Mouse (Mus musculus) lung, embryonic 15.5 days (tissue): Measurements from ENCODE around the gene Spata20. TPM values are rescaled to one million over a fixed set of nuclear protein-coding genes. Genes with fewer than 3 reads are reported as not detected.

ENCODE experiments used
- ATAC-seq: fragments of 200-750 bp; cut with Nextera tagmentation; 2 replicates; pipeline ENCODE4 v1.8.0; 2017; ENCODE audit warnings: moderate number of reproducible peaks, borderline replicate concordance; ENCODE audit not compliant: low FRiP score, low TSS enrichment; ENCODE audit errors: extremely low read depth
- H3K27ac ChIP-seq: fragments of 300-500 bp; sonication (generic); 2 replicates; pipeline ENCODE4 v1.5.1; 2015; ENCODE audit warnings: moderate library complexity, mild to moderate bottlenecking, inconsistent platforms
- H3K27me3 ChIP-seq: fragments of 300-500 bp; sonication (generic); 2 replicates; pipeline ENCODE4 v1.6.1; 2015; ENCODE audit warnings: inconsistent platforms
- H3K36me3 ChIP-seq: fragments of 300-500 bp; sonication (generic); 2 replicates; pipeline ENCODE4 v1.6.1; 2015; ENCODE audit warnings: inconsistent platforms
- H3K4me1 ChIP-seq: fragments of 300-500 bp; sonication (generic); 2 replicates; pipeline ENCODE4 v1.6.1; 2015; ENCODE audit warnings: inconsistent platforms
- H3K4me2 ChIP-seq: fragments of 300-500 bp; sonication (generic); 2 replicates; pipeline ENCODE4 v1.6.1; 2015; ENCODE audit warnings: inconsistent platforms, mild to moderate bottlenecking, moderate library complexity
- H3K4me3 ChIP-seq: fragments of 300-500 bp; sonication (generic); 2 replicates; pipeline ENCODE4 v1.5.1; 2015; ENCODE audit warnings: mild to moderate bottlenecking, inconsistent platforms
- H3K9ac ChIP-seq: fragments of 300-500 bp; sonication (generic); 2 replicates; pipeline ENCODE4 v1.6.1; 2015; ENCODE audit warnings: inconsistent platforms
- H3K9me3 ChIP-seq: fragments of 300-500 bp; sonication (generic); 2 replicates; pipeline ENCODE4 v1.6.1; 2016; ENCODE audit warnings: inconsistent platforms
- WGBS: fragments of 180-500 bp; shearing (Covaris S2); methylation state at CpG from one replicate; pipeline ENCODE4 v1.1.7; 2015; 5-methylcytosine and 5-hydroxymethylcytosine counted together
- polyA plus RNA-seq: library from polyadenylated mRNA; unstranded; fragments of >200 nt; fragmentation: Nextera tagmentation; extraction: Ambion mirVana; gene quantifications from 2 replicates; pipeline ENCODE4 v1.2.1, GENCODE M21; 2015

Spata20 gene
- polyA plus RNA-seq, 1 experiment from 2014 or later: 0.31 TPM

DNA sequence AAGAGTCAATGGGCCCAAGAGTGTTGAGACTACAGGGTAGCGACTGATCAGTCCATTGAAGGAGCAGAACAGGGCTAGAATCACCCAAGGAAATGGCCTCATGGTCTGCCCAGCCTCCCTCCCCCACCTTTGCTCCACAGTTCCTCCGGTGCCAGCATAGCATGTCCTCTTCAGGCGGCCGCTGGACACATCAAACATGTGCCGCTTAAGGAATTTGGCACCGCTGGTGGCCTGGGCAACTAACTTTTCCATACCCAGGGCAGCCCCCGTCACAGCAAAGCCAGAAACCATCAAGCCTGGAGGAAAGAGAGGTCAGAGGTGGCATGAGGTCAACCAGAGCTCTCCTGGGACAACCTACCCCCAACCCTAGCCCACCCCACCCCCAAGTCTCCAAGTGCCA, 4.0 kb downstream of the Spata20 start:
- Histone ChIP-seq H3K27me3 (peaks cover 19% of the 10 kb centered on the region), H3K36me3 (no peaks in the 10 kb centered on the region), H3K9me3 (no peaks in the 10 kb centered on the region), H3K4me2 (no peak overlapping the region), H3K4me1 (peaks cover 4% of the 10 kb centered on the region), H3K4me3 (no peak overlapping the region), H3K27ac (no peak overlapping the region), H3K9ac (no peak overlapping the region)
- ATAC-seq: no peak
- WGBS: 86% methylated on average over 7 of the region's 7 CpGs

DNA sequence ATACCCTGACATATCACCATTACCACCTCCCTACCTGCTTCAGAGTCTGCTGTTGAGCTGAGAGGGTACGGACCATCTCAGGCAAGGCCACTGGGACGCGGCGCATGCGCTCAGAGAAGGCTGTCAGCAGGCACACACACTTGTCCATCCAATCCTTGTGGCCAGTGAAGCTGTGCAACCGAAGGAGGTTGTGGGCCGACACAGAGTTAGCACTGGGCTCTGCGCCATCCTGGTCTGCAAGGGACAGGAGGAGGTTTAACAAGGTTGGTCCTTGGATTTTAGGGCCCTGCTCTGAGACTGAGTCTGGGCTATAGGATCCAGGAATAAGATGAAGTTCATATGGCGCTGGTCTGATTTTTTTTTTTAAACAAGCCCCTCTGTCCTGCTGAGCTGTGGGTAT, 5.6 kb downstream of the Spata20 start:
- no peak for ATAC-seq
- H3K27me3 ChIP-seq: peaks cover 27% of the 10 kb centered on the region
- H3K4me2 ChIP-seq: no peak overlapping the region
- H3K9me3 ChIP-seq: no peaks in the 10 kb centered on the region
- 82% methylated on average over 9 of the region's 9 CpGs for WGBS
- H3K4me1 ChIP-seq: peaks cover 7% of the 10 kb centered on the region
- H3K4me3 ChIP-seq: no peak overlapping the region
- H3K27ac ChIP-seq: no peak overlapping the region
- H3K36me3 ChIP-seq: no peaks in the 10 kb centered on the region
- no peak overlapping the region for H3K9ac ChIP-seq

DNA sequence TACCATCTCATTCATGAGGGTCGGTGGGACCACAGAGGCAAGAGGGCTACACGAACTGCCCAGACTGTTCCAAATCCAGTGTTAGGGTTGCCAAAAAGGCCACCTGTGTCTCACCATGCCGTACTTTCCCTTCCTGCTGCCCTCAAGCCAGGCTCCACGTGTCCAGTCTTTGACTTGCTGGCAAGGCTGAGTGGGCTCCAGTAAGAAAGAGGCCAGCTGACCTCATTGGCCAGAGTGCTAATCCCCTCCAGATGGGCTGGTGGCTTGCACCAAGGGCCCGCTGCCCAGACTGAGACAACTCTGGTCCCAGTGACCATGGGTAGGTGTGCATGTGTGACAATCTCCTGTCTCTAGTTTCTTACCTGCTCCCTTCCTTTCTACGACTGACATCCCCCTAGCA, 8.3 kb downstream of the Spata20 start:
- Histone ChIP-seq H3K4me1 (peaks cover 28% of the 10 kb centered on the region), H3K4me3 (no peak overlapping the region), H3K27me3 (peaks cover 53% of the 10 kb centered on the region), H3K9me3 (no peaks in the 10 kb centered on the region), H3K9ac (no peak overlapping the region), H3K4me2 (no peak overlapping the region), H3K36me3 (no peaks in the 10 kb centered on the region), H3K27ac (no peak overlapping the region)
- 70% methylated on average over 6 of the region's 6 CpGs for WGBS
- ATAC-seq: no peak

DNA sequence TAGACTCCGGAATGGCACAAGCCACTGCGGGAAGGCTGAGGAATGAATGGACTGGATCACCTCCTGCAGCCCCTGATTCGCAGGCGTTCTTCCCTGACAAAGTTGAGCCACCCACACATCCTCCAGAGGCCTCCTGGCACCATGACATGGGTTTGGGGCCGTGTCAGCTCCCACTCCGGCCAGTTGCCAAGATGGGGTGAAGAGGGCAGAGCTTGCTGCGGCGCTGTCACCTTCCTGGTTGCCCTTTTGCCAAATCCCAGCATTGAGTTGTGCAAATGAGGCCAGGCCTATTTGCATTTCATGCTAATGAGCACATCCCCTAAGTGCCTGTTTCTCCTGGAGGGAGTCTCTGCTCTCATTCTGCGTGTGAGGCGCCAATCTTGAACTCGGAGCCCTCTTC, 10.3 kb downstream of the Spata20 start:
- Histone ChIP-seq H3K36me3 (no peaks in the 10 kb centered on the region), H3K27ac (no peak overlapping the region), H3K4me3 (no peak overlapping the region), H3K27me3 (peaks cover 69% of the 10 kb centered on the region), H3K4me2 (no peak overlapping the region), H3K4me1 (peaks cover 46% of the 10 kb centered on the region), H3K9ac (no peak overlapping the region), H3K9me3 (no peaks in the 10 kb centered on the region)
- WGBS: 20% methylated on average over 11 of the region's 11 CpGs
- no peak for ATAC-seq

DNA sequence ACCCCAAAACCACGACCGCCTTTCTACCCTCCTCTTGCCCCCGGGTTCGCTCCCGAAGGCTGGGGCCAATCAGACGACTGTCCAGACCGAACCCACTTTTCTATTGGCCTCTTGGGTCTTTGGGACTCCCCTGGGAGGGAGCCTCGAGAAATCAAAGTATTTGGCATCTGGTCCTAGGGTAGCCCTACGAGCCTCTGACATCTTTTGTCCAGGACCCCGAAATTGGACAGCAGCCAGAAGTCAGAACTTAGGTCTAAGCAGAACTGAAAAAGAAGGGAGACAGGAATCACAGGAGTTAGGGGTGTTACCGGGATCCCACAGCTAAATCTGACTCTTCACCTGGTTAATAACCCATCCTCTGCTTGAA, 11.5 kb downstream of the Spata20 start:
- Histone ChIP-seq H3K9me3 (no peaks in the 10 kb centered on the region), H3K36me3 (no peaks in the 10 kb centered on the region), H3K27ac (peak overlapping the region; percentile 96), H3K4me3 (peak overlapping the region; percentile 71), H3K27me3 (peaks cover 69% of the 10 kb centered on the region), H3K4me2 (peak overlapping the region; percentile 87), H3K9ac (0 out of 2 replicates have a peak overlapping the region, but pooled peaks have one; percentile 69), H3K4me1 (peaks cover 54% of the 10 kb centered on the region)
- ATAC-seq: no peak
- WGBS: 1% methylated on average over 11 of the region's 11 CpGs

DNA sequence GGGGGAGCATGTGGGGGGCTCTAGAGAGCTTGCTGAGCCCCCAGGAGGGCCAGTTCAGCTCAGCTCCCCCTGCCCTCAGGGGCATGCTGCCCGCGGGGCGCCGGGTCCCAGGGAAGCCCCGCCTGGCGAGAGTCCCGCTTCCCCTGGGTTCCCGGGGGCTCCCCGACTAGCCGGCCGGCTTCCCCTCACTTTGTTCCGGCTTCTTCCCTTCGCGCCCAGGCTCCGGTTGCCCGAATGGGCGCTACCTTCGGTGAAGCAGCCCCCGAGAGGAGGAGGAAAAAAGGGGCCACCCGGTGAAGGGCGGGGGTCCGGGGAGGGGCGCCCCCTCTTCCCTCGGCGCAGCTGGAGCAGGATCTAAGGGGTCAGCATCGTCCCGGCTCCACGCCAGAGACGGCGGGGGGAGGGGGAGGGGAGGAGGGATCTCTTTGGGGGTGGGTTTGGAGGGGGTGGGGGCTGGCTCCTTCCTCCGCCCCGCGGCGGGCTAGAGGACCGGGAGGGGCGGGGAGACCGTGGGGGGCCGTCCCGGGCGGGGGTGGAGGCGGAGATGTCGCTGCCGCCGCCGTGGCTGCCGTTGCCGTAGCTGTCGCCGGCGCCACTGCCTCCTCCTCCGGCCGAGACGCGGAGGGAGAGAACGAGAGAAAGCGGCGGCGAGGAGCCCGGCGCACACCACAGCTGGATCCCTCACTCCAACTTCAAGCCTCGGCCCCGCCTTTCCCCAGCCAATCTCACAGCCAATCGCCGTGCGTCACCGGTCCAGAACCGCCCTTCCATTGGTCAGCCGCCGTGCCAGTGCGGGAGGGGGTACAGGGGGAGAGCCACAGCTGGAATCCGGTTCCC, 12.1 kb downstream of the Spata20 start, which contains the start of gene Cacna1g:
Cacna1g (minus strand) TSS at position 492 of the 837 bp plus-strand sequence.
- Histone ChIP-seq H3K4me1 (peaks cover 60% of the 10 kb centered on the region), H3K9me3 (no peaks in the 10 kb centered on the region), H3K27me3 (peaks cover 69% of the 10 kb centered on the region), H3K4me3 (peak within 1 kb of the TSS; percentile 71), H3K4me2 (peak within 1 kb of the TSS; percentile 87), H3K27ac (peak within 1 kb of the TSS; percentile 96), H3K36me3 (no peaks in the 10 kb centered on the region), H3K9ac (peak within 1 kb of the TSS; percentile 69)
- peak; percentile 92 for ATAC-seq
- under 1% methylated on average over 35 of the region's 71 CpGs for WGBS

DNA sequence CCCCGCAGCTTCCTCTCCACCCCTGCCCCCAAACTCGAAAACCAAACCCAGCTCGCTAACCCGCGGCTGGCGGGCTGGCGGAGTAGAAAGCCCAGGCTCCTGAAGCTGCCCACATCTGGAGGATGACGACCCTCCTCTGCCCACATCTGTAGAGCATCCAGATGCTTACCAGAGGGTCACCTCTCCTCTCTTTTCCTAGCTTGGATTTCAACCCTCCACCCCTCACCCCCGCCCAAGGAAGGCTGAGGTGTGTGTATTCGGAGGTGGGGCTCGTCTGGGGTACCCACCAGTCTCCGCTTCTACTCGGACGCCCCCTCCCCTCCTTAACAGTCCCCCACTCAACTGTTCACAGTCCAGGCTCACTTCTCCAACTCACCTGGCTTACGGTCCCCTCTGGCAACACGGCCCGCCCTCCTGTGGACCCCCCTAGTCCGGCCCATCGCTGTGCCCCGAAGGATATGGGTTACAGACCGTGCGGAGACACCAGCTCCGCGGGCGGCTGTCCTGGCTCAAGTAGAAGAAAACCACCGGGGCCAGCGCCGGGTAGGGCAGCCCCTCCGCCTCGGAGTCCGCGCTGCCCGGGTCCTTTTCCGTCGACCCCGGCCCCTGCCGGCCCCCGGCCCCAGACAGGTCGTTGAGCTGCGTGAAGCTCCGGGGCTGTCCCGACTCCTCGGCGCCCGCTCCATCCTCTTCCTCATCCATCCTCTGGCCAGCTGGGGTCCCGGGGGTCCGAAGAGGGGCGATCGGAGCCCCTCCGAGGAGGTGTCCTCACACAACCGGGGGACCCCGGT, 12.9 kb downstream of the Spata20 start:
- Histone ChIP-seq H3K9me3 (no peaks in the 10 kb centered on the region), H3K4me1 (peaks cover 68% of the 10 kb centered on the region), H3K36me3 (no peaks in the 10 kb centered on the region), H3K4me2 (peak overlapping the region; percentile 87), H3K4me3 (peak overlapping the region; percentile 71), H3K27ac (peak overlapping the region; percentile 96), H3K9ac (peak overlapping the region; percentile 69), H3K27me3 (peaks cover 66% of the 10 kb centered on the region)
- no peak for ATAC-seq
- 1% methylated on average over 49 of the region's 52 CpGs for WGBS

DNA sequence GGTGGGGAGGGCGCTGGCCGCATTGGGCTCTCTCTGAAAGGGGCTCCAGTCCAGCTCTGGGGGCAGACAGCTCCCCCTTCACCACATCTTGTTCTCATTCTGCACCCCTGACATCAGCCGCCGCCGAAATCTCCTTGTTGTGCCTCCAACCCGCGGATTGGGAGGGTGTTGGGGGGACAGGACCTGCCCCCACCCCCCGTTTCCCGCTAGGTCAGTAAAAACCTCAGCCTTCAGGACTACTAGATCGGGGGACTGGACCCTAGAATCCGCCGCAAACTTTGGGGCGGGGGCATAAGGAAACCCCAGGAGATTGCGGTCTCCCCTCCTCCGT, 13.4 kb downstream of the Spata20 start:
- Histone ChIP-seq H3K4me3 (peak overlapping the region; percentile 71), H3K27me3 (peaks cover 60% of the 10 kb centered on the region), H3K27ac (peak overlapping the region; percentile 96; the same call in 1 of the 2 replicates), H3K4me1 (peaks cover 73% of the 10 kb centered on the region), H3K9me3 (no peaks in the 10 kb centered on the region), H3K36me3 (no peaks in the 10 kb centered on the region), H3K4me2 (peak overlapping the region; percentile 87), H3K9ac (peak overlapping the region; percentile 69)
- WGBS: under 1% methylated on average over 15 of the region's 15 CpGs
- no peak for ATAC-seq

DNA sequence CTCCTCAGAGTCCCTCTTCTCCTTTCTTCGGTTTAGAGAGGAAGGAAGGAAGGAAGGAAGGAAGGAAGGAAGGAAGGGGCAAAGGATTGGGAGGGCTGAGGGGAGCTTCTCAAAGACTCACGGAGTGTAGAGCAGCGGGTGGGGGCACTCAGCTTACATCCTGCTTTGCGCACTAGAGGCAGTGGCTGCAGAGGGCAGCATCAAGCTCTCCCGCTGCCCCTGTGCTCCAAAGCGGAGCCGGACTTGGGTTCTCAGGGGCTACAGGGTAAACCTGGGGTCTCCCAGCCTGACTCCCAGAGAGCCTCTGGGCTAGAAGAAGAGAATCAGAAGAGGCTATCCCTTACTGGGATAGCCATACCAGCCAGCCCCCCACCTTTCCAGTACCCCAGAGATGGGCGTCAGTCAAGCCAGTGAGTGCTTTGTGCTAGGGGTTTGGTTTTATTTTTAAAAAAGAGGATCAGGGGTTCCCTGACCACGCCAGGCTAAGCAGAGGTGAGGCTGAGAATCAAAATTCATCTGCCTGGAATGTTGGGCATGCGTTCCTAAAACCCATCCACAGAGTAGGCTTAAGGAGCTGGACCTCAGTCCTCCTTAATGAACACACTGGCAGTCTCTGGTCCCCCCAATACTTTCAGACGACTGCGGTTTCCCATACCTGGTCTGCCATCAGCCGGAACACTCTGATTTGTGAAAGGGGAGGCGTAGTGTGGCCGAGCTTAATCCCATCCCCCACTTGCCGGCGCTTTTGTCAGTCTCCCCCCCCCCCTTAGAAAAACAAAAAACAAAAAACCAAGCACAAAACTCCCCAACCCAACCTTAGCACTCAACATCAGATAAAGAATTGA, 14.0 kb downstream of the Spata20 start:
- H3K27ac ChIP-seq: peak overlapping the region; percentile 44
- no peak for ATAC-seq
- H3K4me3 ChIP-seq: peak overlapping the region; percentile 71
- peaks cover 79% of the 10 kb centered on the region for H3K4me1 ChIP-seq
- 8% methylated on average over 17 of the region's 17 CpGs for WGBS
- H3K9ac ChIP-seq: peak overlapping the region; percentile 69
- H3K27me3 ChIP-seq: peaks cover 54% of the 10 kb centered on the region
- H3K4me2 ChIP-seq: peak overlapping the region; percentile 87
- H3K9me3 ChIP-seq: no peaks in the 10 kb centered on the region
- H3K36me3 ChIP-seq: no peaks in the 10 kb centered on the region

DNA sequence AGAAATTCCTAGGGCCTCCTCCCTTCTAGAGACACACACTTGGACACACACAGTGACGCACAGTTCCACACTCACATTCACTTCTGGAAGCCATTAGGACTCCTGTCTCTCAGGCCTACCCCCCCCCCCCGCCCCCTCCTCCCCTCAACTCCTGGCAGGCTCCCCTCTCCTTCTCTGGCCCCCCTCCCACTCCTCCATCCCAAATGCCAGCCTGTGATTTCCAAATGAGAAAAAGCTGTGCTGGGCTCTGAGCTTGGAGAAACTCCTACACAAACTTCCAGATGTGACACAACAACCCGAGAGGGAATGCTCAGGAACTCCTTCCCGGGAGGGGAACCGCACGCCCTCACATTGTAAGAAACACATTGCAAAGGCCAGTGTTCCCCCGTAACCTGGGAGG, 15.6 kb downstream of the Spata20 start:
- Histone ChIP-seq H3K36me3 (no peaks in the 10 kb centered on the region), H3K9ac (no peak overlapping the region), H3K27ac (peak overlapping the region; percentile 71), H3K4me1 (peaks cover 74% of the 10 kb centered on the region), H3K4me2 (peak overlapping the region; percentile 8), H3K27me3 (peaks cover 42% of the 10 kb centered on the region; the same call in 1 of the 2 replicates), H3K4me3 (no peak overlapping the region), H3K9me3 (no peaks in the 10 kb centered on the region)
- WGBS: 36% methylated on average over 7 of the region's 7 CpGs
- ATAC-seq: no peak
